Mouse (Mus musculus): Measurements from ENCODE around the gene Nkd1. TPM values are rescaled to one million over a fixed set of nuclear protein-coding genes. Genes with fewer than 3 reads are reported as not detected.

The Nkd1 gene
- polyA plus RNA-seq, 1 experiment from 2014 or later = 45.8 TPM

DNA sequence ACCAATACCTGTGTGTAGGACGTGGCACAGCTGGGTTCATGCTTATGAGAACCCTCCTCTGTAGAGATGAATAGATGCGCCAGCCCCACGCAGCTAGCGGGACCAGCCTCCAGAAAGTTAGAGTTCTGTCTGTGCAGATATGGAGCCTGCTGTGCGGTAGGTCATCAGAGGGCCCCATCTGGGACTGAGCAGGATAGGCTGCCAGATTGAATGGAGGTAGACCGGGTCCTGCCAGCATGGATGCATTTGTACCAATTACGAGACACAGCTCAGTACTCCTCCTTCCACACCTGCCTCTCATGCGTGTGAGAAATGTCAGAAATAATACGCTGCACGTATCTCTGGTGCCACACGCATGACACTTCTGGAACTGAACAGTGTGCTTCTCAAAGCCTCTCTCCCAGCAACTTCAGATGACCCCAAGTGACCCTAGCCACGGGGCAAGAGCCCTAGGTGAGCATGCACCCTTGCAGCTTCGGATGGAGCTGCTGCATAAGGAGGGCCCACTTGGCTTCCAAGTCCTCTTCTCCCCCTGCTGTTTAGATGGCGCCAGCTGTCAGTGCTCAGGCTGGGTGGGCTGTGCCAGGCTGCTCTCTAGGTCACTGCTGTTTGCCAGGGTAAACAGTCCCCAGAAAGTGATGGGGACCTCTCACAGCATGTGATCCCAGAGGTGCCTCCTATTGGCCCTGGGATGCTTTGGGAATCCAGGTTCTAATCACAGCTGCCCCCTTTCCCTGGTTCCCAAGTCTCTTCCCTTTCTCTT is 57.4 kb downstream of the Nkd1 start:
- H3K4me1 ChIP-seq (ENCODE audit: control insufficient read depth, insufficient read depth, low read depth, low read length) = peaks cover 37% of the 10 kb centered on the region
- no peaks in the 10 kb centered on the region for H3K27me3 ChIP-seq (replicated peaks; ENCODE audit: control insufficient read depth, insufficient read depth, low read length)
- no peak for ATAC-seq
- H3K9ac ChIP-seq (ENCODE audit: low read depth, low read length) = no peak overlapping the region
- 44% methylated on average over 14 of the region's 14 CpGs for WGBS
- H3K4me3 ChIP-seq (ENCODE audit: low read length) = no peak overlapping the region
- H3K9me3 ChIP-seq (ENCODE audit: control insufficient read depth, low read length) = no peaks in the 10 kb centered on the region
- H3K4me2 ChIP-seq (ENCODE audit: low read length) = no peak overlapping the region
- no peaks in the 10 kb centered on the region for H3K36me3 ChIP-seq (ENCODE audit: control insufficient read depth, insufficient read depth, low read length)
- H3K27ac ChIP-seq (ENCODE audit: low read depth, low read length) = peak overlapping the region; percentile 12

DNA sequence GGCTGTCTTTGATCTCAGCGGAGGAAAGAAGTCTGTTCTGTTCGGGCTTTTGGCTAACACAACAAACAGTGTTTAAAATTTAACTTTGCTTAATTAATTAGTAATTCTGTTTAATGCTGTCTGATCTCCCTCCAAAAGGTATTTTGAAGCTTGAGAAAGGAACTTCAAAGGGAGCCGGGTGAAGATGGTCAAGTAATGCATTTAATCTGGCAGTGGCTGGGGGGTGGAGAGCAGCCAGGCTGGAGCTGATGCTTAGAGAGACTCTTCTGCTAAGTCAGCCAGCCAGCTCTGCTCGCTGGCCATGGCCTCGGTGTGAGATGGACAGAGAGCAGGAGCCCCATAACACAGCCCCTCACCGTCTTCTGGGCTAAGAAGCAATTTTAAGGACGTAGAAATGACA is 58.1 kb downstream of the Nkd1 start:
- no peak overlapping the region for H3K4me3 ChIP-seq (ENCODE audit: low read length)
- no peak overlapping the region for H3K4me2 ChIP-seq (ENCODE audit: low read length)
- no peak for ATAC-seq
- no peaks in the 10 kb centered on the region for H3K36me3 ChIP-seq (ENCODE audit: control insufficient read depth, insufficient read depth, low read length)
- 46% methylated on average over 7 of the region's 7 CpGs for WGBS
- no peaks in the 10 kb centered on the region for H3K9me3 ChIP-seq (ENCODE audit: control insufficient read depth, low read length)
- H3K4me1 ChIP-seq (ENCODE audit: control insufficient read depth, insufficient read depth, low read depth, low read length) = peaks cover 37% of the 10 kb centered on the region
- peak overlapping the region; percentile 54; the same call in 1 of the 2 replicates for H3K27ac ChIP-seq (ENCODE audit: low read depth, low read length)
- no peak overlapping the region for H3K9ac ChIP-seq (ENCODE audit: low read depth, low read length)
- no peaks in the 10 kb centered on the region for H3K27me3 ChIP-seq (replicated peaks; ENCODE audit: control insufficient read depth, insufficient read depth, low read length)

DNA sequence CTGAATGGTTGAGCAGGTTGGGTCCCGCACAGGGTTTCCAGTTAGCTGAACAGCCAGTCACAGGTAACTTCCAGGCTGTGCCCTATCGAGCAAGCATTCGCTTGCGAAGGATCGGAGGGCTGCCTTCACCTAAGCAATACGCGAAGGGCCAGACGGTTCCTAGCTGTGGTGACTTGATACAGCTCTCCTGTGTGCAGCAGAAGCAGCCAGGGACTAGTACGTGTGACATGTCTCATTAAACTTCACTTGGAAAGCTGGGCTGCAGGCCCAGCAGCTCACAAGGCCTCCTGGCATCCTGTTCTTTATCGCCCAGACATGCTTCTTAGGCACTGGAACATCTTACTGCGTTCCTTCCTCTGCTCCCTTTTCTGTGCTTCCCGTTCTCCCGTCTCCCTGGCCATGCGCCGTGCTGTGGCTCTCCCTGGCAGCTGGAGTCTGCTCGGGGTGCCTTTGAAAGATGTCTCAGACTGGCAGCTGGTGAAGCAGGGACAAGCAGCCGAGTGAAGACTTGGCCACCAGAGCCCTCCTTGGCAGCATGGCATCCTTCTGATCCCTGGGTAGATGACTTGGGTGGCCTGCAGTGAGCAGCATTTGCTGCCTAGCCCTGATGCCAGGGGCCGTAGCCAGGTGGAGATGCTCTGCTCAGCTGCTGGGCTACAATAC is 58.6 kb downstream of the Nkd1 start:
- 54% methylated on average over 18 of the region's 18 CpGs for WGBS
- Histone ChIP-seq H3K36me3 (ENCODE audit: control insufficient read depth, insufficient read depth, low read length) (no peaks in the 10 kb centered on the region), H3K4me3 (ENCODE audit: low read length) (no peak overlapping the region), H3K9ac (ENCODE audit: low read depth, low read length) (no peak overlapping the region), H3K9me3 (ENCODE audit: control insufficient read depth, low read length) (no peaks in the 10 kb centered on the region), H3K27me3 (replicated peaks; ENCODE audit: control insufficient read depth, insufficient read depth, low read length) (no peaks in the 10 kb centered on the region), H3K27ac (ENCODE audit: low read depth, low read length) (peak overlapping the region; percentile 54; the same call in 1 of the 2 replicates), H3K4me1 (ENCODE audit: control insufficient read depth, insufficient read depth, low read depth, low read length) (peaks cover 34% of the 10 kb centered on the region), H3K4me2 (ENCODE audit: low read length) (no peak overlapping the region)
- peak; percentile 60 for ATAC-seq

DNA sequence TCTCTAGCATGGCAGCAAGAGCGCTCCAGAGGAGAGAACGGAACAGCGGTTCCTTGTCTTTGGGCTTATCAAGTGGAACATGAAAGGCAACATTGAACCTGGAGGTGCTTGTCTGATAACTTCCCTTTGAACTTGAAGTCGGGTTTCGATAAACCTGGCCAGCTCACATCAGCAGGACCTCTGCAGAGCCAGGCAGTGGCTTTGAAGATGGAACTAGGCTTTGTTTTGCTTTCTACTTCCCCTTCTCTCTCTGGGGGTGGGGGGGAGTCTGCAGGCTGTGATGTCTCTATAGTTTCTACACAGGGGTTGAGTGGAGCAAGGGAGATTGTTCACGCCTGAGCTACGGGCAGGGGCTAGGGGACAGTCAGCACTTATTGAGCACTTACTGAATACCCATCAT is 59.6 kb downstream of the Nkd1 start:
- Histone ChIP-seq H3K4me2 (ENCODE audit: low read length) (no peak overlapping the region), H3K36me3 (ENCODE audit: control insufficient read depth, insufficient read depth, low read length) (no peaks in the 10 kb centered on the region), H3K4me1 (ENCODE audit: control insufficient read depth, insufficient read depth, low read depth, low read length) (peaks cover 29% of the 10 kb centered on the region), H3K4me3 (ENCODE audit: low read length) (no peak overlapping the region), H3K27ac (ENCODE audit: low read depth, low read length) (no peak overlapping the region), H3K27me3 (replicated peaks; ENCODE audit: control insufficient read depth, insufficient read depth, low read length) (no peaks in the 10 kb centered on the region), H3K9me3 (ENCODE audit: control insufficient read depth, low read length) (no peaks in the 10 kb centered on the region), H3K9ac (ENCODE audit: low read depth, low read length) (no peak overlapping the region)
- 85% methylated on average over 7 of the region's 7 CpGs for WGBS
- ATAC-seq = no peak

GRCm38 (mm10) chr8:88583863-88584262 is 62.7 kb downstream of the Nkd1 start:
- ATAC-seq = no peak
- Histone ChIP-seq H3K4me1 (ENCODE audit: control insufficient read depth, insufficient read depth, low read depth, low read length) (peaks cover 13% of the 10 kb centered on the region), H3K9me3 (ENCODE audit: control insufficient read depth, low read length) (no peaks in the 10 kb centered on the region), H3K27me3 (replicated peaks; ENCODE audit: control insufficient read depth, insufficient read depth, low read length) (no peaks in the 10 kb centered on the region), H3K36me3 (ENCODE audit: control insufficient read depth, insufficient read depth, low read length) (no peaks in the 10 kb centered on the region), H3K27ac (ENCODE audit: low read depth, low read length) (no peak overlapping the region), H3K4me3 (ENCODE audit: low read length) (no peak overlapping the region), H3K9ac (ENCODE audit: low read depth, low read length) (no peak overlapping the region), H3K4me2 (ENCODE audit: low read length) (no peak overlapping the region)
- 82% methylated on average over 3 of the region's 3 CpGs for WGBS

GRCm38 (mm10) chr8:88588205-88588889 is 67.2 kb downstream of the Nkd1 start:
- H3K27ac ChIP-seq (ENCODE audit: low read depth, low read length) = no peak overlapping the region
- H3K4me3 ChIP-seq (ENCODE audit: low read length) = no peak overlapping the region
- H3K27me3 ChIP-seq (replicated peaks; ENCODE audit: control insufficient read depth, insufficient read depth, low read length) = no peaks in the 10 kb centered on the region
- H3K9me3 ChIP-seq (ENCODE audit: control insufficient read depth, low read length) = no peaks in the 10 kb centered on the region
- no peak overlapping the region for H3K4me2 ChIP-seq (ENCODE audit: low read length)
- H3K4me1 ChIP-seq (ENCODE audit: control insufficient read depth, insufficient read depth, low read depth, low read length) = no peaks in the 10 kb centered on the region
- no peak overlapping the region for H3K9ac ChIP-seq (ENCODE audit: low read depth, low read length)
- ATAC-seq = no peak
- WGBS = 84% methylated on average over 8 of the region's 8 CpGs
- 0 out of 2 replicates have a peak, but pooled peaks cover 2% of the 10 kb centered on the region for H3K36me3 ChIP-seq (ENCODE audit: control insufficient read depth, insufficient read depth, low read length)

DNA sequence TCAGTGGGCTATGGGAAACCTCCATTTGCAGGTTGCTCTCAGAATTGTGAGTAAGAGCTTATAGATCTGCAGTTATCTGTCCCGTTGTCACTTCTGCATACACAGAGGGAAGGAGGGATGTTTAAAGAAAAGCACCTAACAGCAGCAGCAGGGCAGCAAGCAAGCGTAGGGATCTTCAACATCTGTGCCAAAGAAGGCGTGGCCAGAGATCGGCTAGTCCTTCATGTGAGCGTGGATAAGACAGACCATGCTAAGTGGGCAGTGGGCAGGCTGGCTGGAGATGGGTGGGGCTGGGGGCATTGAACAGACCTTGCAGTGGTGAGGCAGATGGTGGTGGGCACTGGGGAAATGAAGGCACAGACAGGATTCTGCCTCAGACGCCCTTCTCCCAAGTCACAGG is 69.1 kb downstream of the Nkd1 start:
- Histone ChIP-seq H3K4me3 (ENCODE audit: low read length) (no peak overlapping the region), H3K4me2 (ENCODE audit: low read length) (no peak overlapping the region), H3K9me3 (ENCODE audit: control insufficient read depth, low read length) (no peaks in the 10 kb centered on the region), H3K36me3 (ENCODE audit: control insufficient read depth, insufficient read depth, low read length) (0 out of 2 replicates have a peak, but pooled peaks cover 2% of the 10 kb centered on the region), H3K27ac (ENCODE audit: low read depth, low read length) (no peak overlapping the region), H3K4me1 (ENCODE audit: control insufficient read depth, insufficient read depth, low read depth, low read length) (no peaks in the 10 kb centered on the region), H3K9ac (ENCODE audit: low read depth, low read length) (no peak overlapping the region), H3K27me3 (replicated peaks; ENCODE audit: control insufficient read depth, insufficient read depth, low read length) (no peaks in the 10 kb centered on the region)
- no peak for ATAC-seq
- 73% methylated on average over 6 of the region's 6 CpGs for WGBS

DNA sequence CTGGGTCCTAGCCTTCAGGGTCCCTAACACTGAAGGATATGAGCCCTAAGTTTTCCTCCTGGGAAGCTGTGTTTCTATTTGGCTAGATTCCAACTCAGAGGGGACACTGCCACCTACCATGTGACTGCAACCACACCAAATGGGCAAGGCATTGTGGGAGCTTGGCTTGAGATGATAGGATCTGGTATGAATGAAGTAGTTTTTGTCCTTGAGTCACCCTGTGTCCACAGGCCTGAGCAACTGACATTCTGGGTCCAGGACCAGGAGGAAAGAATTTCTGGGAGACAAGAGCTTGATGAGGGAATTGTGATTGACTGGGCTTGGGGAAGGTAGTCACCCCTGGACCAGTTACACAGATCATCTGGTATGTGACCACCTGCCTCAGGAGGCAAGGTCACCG is 72.8 kb downstream of the Nkd1 start:
- Histone ChIP-seq H3K27me3 (replicated peaks; ENCODE audit: control insufficient read depth, insufficient read depth, low read length) (no peaks in the 10 kb centered on the region), H3K4me3 (ENCODE audit: low read length) (no peak overlapping the region), H3K27ac (ENCODE audit: low read depth, low read length) (no peak overlapping the region), H3K4me2 (ENCODE audit: low read length) (no peak overlapping the region), H3K9ac (ENCODE audit: low read depth, low read length) (no peak overlapping the region), H3K4me1 (ENCODE audit: control insufficient read depth, insufficient read depth, low read depth, low read length) (no peaks in the 10 kb centered on the region; the same call in 1 of the 2 replicates), H3K36me3 (ENCODE audit: control insufficient read depth, insufficient read depth, low read length) (0 out of 2 replicates have a peak, but pooled peaks cover 2% of the 10 kb centered on the region), H3K9me3 (ENCODE audit: control insufficient read depth, low read length) (no peaks in the 10 kb centered on the region)
- ATAC-seq = no peak
- 94% methylated on average over 1 of the region's 1 CpGs for WGBS

GRCm38 (mm10) chr8:88596042-88596441 is 74.9 kb downstream of the Nkd1 start:
- no peak overlapping the region for H3K4me2 ChIP-seq (ENCODE audit: low read length)
- ATAC-seq = no peak
- no peaks in the 10 kb centered on the region for H3K27me3 ChIP-seq (replicated peaks; ENCODE audit: control insufficient read depth, insufficient read depth, low read length)
- no peak overlapping the region for H3K27ac ChIP-seq (ENCODE audit: low read depth, low read length)
- no peaks in the 10 kb centered on the region; the same call in 1 of the 2 replicates for H3K4me1 ChIP-seq (ENCODE audit: control insufficient read depth, insufficient read depth, low read depth, low read length)
- WGBS = 67% methylated on average over 12 of the region's 12 CpGs
- no peak overlapping the region for H3K9ac ChIP-seq (ENCODE audit: low read depth, low read length)
- H3K36me3 ChIP-seq (ENCODE audit: control insufficient read depth, insufficient read depth, low read length) = 0 out of 2 replicates have a peak, but pooled peaks cover 2% of the 10 kb centered on the region
- H3K4me3 ChIP-seq (ENCODE audit: low read length) = no peak overlapping the region
- H3K9me3 ChIP-seq (ENCODE audit: control insufficient read depth, low read length) = no peaks in the 10 kb centered on the region

Measured in hindbrain, embryonic 16.5 days (tissue).